ENCODE assay signal across 32 mouse cellular contexts in genomic region chr19:21146860-21147390, GRCm38 (mm10).
DNase-seq lines count a peak whose midpoint lies in the region; ATAC-seq and TF ChIP-seq lines count a peak whose summit lies in the region.
"Had no signal": no experiment of that assay in that cellular context is flagged by ENCODE, and none has a peak within 500 bp of the region (broad histone marks: within the 10 kb centered on the region; RNA-seq: fewer than 3 reads in every experiment).

No protein-coding gene starts in this region.

- H3K9me3 ChIP-seq in intestine, postnatal 0 days (ENCODE audit: control insufficient read depth), result no peaks in the 10 kb centered on the region
- H3K9me3 ChIP-seq: embryonic facial prominence, embryonic 10.5 days; embryonic facial prominence, embryonic 13.5 days; forebrain, embryonic 10.5 days; forebrain, embryonic 13.5 days; heart, embryonic 10.5 days; heart, embryonic 13.5 days; hindbrain, embryonic 10.5 days; hindbrain, embryonic 13.5 days had no signal

- peaks cover 5% of the 10 kb centered on the region for H3K4me1 ChIP-seq in intestine, postnatal 0 days (replicated peaks; ENCODE audit: control insufficient read depth, insufficient read depth, low read length)
- H3K4me1 ChIP-seq: hindbrain, embryonic 13.5 days had no signal

- H3K4me2 ChIP-seq in intestine, postnatal 0 days (replicated peaks; ENCODE audit: low read depth), result no peak overlapping the region
- H3K4me2 ChIP-seq: embryonic facial prominence, embryonic 13.5 days; forebrain, embryonic 13.5 days; heart, embryonic 13.5 days; hindbrain, embryonic 13.5 days had no signal

- intact Hi-C loops in heart, postnatal 10 days (cut with DNase I), result no loop called here
- intact Hi-C loops in heart, postnatal 14 days (cut with DNase I), result no loop called here

- H3K4me3 ChIP-seq in intestine, postnatal 0 days (ENCODE audit: low read depth, low read length), result no peak overlapping the region
- H3K4me3 ChIP-seq: embryonic facial prominence, embryonic 10.5 days; embryonic facial prominence, embryonic 13.5 days; erythroblast, embryonic 14.5 days; forebrain, embryonic 10.5 days; forebrain, embryonic 13.5 days; heart, adult 2 months; heart, embryonic 10.5 days; heart, embryonic 13.5 days; hindbrain, embryonic 10.5 days; hindbrain, embryonic 13.5 days had no signal

- H3K9ac ChIP-seq in intestine, postnatal 0 days (ENCODE audit: low read depth, low read length), result no peak overlapping the region
- H3K9ac ChIP-seq: embryonic facial prominence, embryonic 13.5 days; forebrain, embryonic 13.5 days; heart, embryonic 13.5 days; hindbrain, embryonic 13.5 days had no signal

- ATAC-seq in intestine, postnatal 0 days, result peak; percentile 55
- ATAC-seq: CD4-positive, CD25-positive, alpha-beta regulatory T cell, adult 4 months; forebrain, embryonic 13.5 days; forebrain, embryonic 16.5 days; hindbrain, embryonic 16.5 days; inflammation-experienced regulatory T-cells, adult 6 months; Patski had no signal

- H3K36me3 ChIP-seq in intestine, postnatal 0 days (ENCODE audit: control insufficient read depth, insufficient read depth), result no peaks in the 10 kb centered on the region
- H3K36me3 ChIP-seq: embryonic facial prominence, embryonic 10.5 days; embryonic facial prominence, embryonic 13.5 days; forebrain, embryonic 10.5 days; heart, embryonic 10.5 days; heart, embryonic 13.5 days; hindbrain, embryonic 10.5 days; hindbrain, embryonic 13.5 days had no signal

- no peak overlapping the region for H3K27ac ChIP-seq in intestine, postnatal 0 days (ENCODE audit: low read depth, low read length)
- H3K27ac ChIP-seq: embryonic facial prominence, embryonic 10.5 days; embryonic facial prominence, embryonic 13.5 days; forebrain, embryonic 10.5 days; forebrain, embryonic 13.5 days; heart, adult 2 months; heart, embryonic 10.5 days; heart, embryonic 13.5 days; hindbrain, embryonic 10.5 days; hindbrain, embryonic 13.5 days had no signal

- no peaks in the 10 kb centered on the region for H3K27me3 ChIP-seq in intestine, postnatal 0 days (replicated peaks; ENCODE audit: control insufficient read depth, insufficient read depth, low read length)
- H3K27me3 ChIP-seq: embryonic facial prominence, embryonic 13.5 days; forebrain, embryonic 13.5 days; heart, embryonic 13.5 days; hindbrain, embryonic 13.5 days; Patski had no signal

- 53% methylated on average over 4 of the region's 4 CpGs for WGBS in intestine, postnatal 0 days

- TF ChIP-seq CTCF in intestine, postnatal 0 days (IDR thresholded peaks at IDR 0.05; ENCODE audit: low read depth), result no peak

- peak; percentile 25 for DNase-seq in urinary bladder, postnatal 14 days (ENCODE audit: low spot score)
- no peak for DNase-seq in urinary bladder, postnatal 4 days (ENCODE audit: low spot score in 2 of 2)
- peak; percentile 50 for DNase-seq in fat pad, adult 2 months (ENCODE audit: extremely low read depth, low read depth, low spot score)
- DNase-seq in heart, postnatal 10 days, result no peak
- DNase-seq in MN1 (ENCODE audit: low spot score), result no peak
- DNase-seq in heart, postnatal 14 days, result no peak
- DNase-seq: adrenal gland, adult 8-10 months; adrenal gland, postnatal 25 days; cerebellum, adult 11-12 months; cerebellum, adult 8-10 months; cerebellum, postnatal 10 days; cerebellum, postnatal 36 days; embryo, embryonic 11 days; gastrocnemius, postnatal 10 days; gastrocnemius, postnatal 36 days; heart, adult 2 months; heart, postnatal 36 days had no signal

Comparison
In these comparisons a context has a peak if more than half of its experiments do, and no peak if none do; other contexts are left out.
1. DNase-seq: peak in urinary bladder, postnatal 14 days (single experiment) and fat pad, adult 2 months (single experiment); none in urinary bladder, postnatal 4 days (0 of 2), heart, postnatal 10 days (0 of 2), MN1 (single experiment) and heart, postnatal 14 days (0 of 2).